Mouse (Mus musculus): ENCODE data around the gene Fads3. TPM values are rescaled to one million over a fixed set of nuclear protein-coding genes. Genes with fewer than 3 reads are reported as not detected.

The Fads3 gene
- 1 to 10 TPM; 5.4 to 6.0 TPM for total RNA-seq (2021)
- long read RNA-seq, experiment 1, transcript Fads3-201 (12 exons, 3,687 nt) = major isoform, 6 of 7 reads
- long read RNA-seq, experiment 1, partial matches to known transcripts = 1 of 7 reads
- long read RNA-seq, experiment 1, other reads (novel, unspliced or antisense) = 0 of 7 reads
- long read RNA-seq, experiment 2, transcript Fads3-201 (12 exons, 3,687 nt) = major isoform, 6 of 6 reads
- long read RNA-seq, experiment 2, partial matches to known transcripts = 0 of 6 reads
- long read RNA-seq, experiment 2, other reads (novel, unspliced or antisense) = 0 of 6 reads

- intact Hi-C loops (cut with DNase I; ENCODE audit: low total_unique reads) = loop anchor here (5.0 kb wide), 1 partner anchor 156 kb away; no protein-coding TSS in a partner anchor
- peak; percentile 87 for DNase-seq
Measured at GRCm38 (mm10) chr19:10041388-10042148, at the start of gene Fads3. Gene Fads3, plus strand, starts transcription at chr19:10041569.

- intact Hi-C loops (cut with DNase I; ENCODE audit: low total_unique reads) = no loop called here
- no peak for DNase-seq
Measured at GRCm38 (mm10) chr19:9992011-9992958, 49.1 kb upstream of the Fads3 start.

GRCm38 (mm10) chr19:9993036-9993656, 48.2 kb upstream of the Fads3 start:
- peak; percentile 96 for DNase-seq
- intact Hi-C loops (cut with DNase I; ENCODE audit: low total_unique reads) = no loop called here

GRCm38 (mm10) chr19:9997204-9998062, 43.9 kb upstream of the Fads3 start:
- no peak for DNase-seq
- intact Hi-C loops (cut with DNase I; ENCODE audit: low total_unique reads) = no loop called here

GRCm38 (mm10) chr19:9998063-9998416, 43.3 kb upstream of the Fads3 start:
- no peak for DNase-seq
- intact Hi-C loops (cut with DNase I; ENCODE audit: low total_unique reads) = no loop called here

- no peak for DNase-seq
- intact Hi-C loops (cut with DNase I; ENCODE audit: low total_unique reads) = no loop called here
Measured at GRCm38 (mm10) chr19:9998736-9999486, 42.5 kb upstream of the Fads3 start.

- DNase-seq = no peak
- intact Hi-C loops (cut with DNase I; ENCODE audit: low total_unique reads) = loop anchor here (2.0 to 5.0 kb wide), 2 partner anchors 34 to 197 kb away; no protein-coding TSS in a partner anchor
Measured at GRCm38 (mm10) chr19:10000330-10000729, 41.0 kb upstream of the Fads3 start.

- intact Hi-C loops (cut with DNase I; ENCODE audit: low total_unique reads) = loop anchor here (2.0 to 5.0 kb wide), 2 partner anchors 33 to 196 kb away; no protein-coding TSS in a partner anchor
- no peak for DNase-seq
Measured at GRCm38 (mm10) chr19:10001206-10001969, 40.0 kb upstream of the Fads3 start, which contains the start of the genes Best1 and Rab3il1. Gene Best1, minus strand, starts transcription at chr19:10001633. Gene Rab3il1, plus strand, starts transcription at chr19:10001669.

GRCm38 (mm10) chr19:10003696-10004095, 37.7 kb upstream of the Fads3 start:
- intact Hi-C loops (cut with DNase I; ENCODE audit: low total_unique reads) = loop anchor here (5.0 kb wide), 1 partner anchor 194 kb away; no protein-coding TSS in a partner anchor
- DNase-seq = no peak

- intact Hi-C loops (cut with DNase I; ENCODE audit: low total_unique reads) = no loop called here
- DNase-seq = no peak
Measured at GRCm38 (mm10) chr19:10011408-10011807, 30.0 kb upstream of the Fads3 start.

- peak; percentile 81 for DNase-seq
- intact Hi-C loops (cut with DNase I; ENCODE audit: low total_unique reads) = no loop called here
Measured at GRCm38 (mm10) chr19:10012827-10013278, 28.5 kb upstream of the Fads3 start.

GRCm38 (mm10) chr19:10013348-10013747, 28.0 kb upstream of the Fads3 start:
- peak; percentile 69 for DNase-seq
- intact Hi-C loops (cut with DNase I; ENCODE audit: low total_unique reads) = no loop called here

GRCm38 (mm10) chr19:10013913-10014312, 27.5 kb upstream of the Fads3 start:
- DNase-seq = peak; percentile 77
- intact Hi-C loops (cut with DNase I; ENCODE audit: low total_unique reads) = no loop called here

- intact Hi-C loops (cut with DNase I; ENCODE audit: low total_unique reads) = no loop called here
- no peak for DNase-seq
Measured at GRCm38 (mm10) chr19:10014824-10015223, 26.5 kb upstream of the Fads3 start.

GRCm38 (mm10) chr19:10015442-10015841, 25.9 kb upstream of the Fads3 start:
- intact Hi-C loops (cut with DNase I; ENCODE audit: low total_unique reads) = no loop called here
- DNase-seq = no peak

- no peak for DNase-seq
- intact Hi-C loops (cut with DNase I; ENCODE audit: low total_unique reads) = no loop called here
Measured at GRCm38 (mm10) chr19:10016151-10016550, 25.2 kb upstream of the Fads3 start.
